Mouse (Mus musculus): ENCODE data around the gene Gm49405.
A peak's percentile ranks its signal among the peaks of the same experiment; 100 is the strongest.
"Not testable (repeated sequence)": the region's sequence is repeated elsewhere in the genome, so short reads cannot be mapped to it uniquely, and the experiment has no call there.

The Gm49405 gene

GRCm38 (mm10) chr19:4000119-4000900 is at the start of gene Gm49405, which contains the start of gene Nudt8:
Gene Gm49405 (plus strand): TSS chr19:4000626.
Gene Nudt8 (plus strand): TSS chr19:4000580.
- peak; percentile 100 for DNase-seq (ENCODE audit: low read depth, low spot score)

- no peak for DNase-seq (ENCODE audit: low read depth, low spot score)
Observed at GRCm38 (mm10) chr19:3951461-3951860, 49.0 kb upstream of the Gm49405 start.

- no peak for DNase-seq (ENCODE audit: low read depth, low spot score)
Observed at GRCm38 (mm10) chr19:3952099-3952498, 48.3 kb upstream of the Gm49405 start.

- DNase-seq (ENCODE audit: low read depth, low spot score): no peak
Observed at GRCm38 (mm10) chr19:3955033-3955432, 45.4 kb upstream of the Gm49405 start.

GRCm38 (mm10) chr19:3955804-3956203 is 44.6 kb upstream of the Gm49405 start:
- DNase-seq (ENCODE audit: low read depth, low spot score): no peak

GRCm38 (mm10) chr19:3957296-3958036 is 43.0 kb upstream of the Gm49405 start:
- not testable (repeated sequence) for DNase-seq (ENCODE audit: low read depth, low spot score)

GRCm38 (mm10) chr19:3958470-3958869 is 42.0 kb upstream of the Gm49405 start, which contains the start of gene Aldh3b3:
Gene Aldh3b3 (plus strand): TSS chr19:3958645.
- no peak for DNase-seq (ENCODE audit: low read depth, low spot score)

GRCm38 (mm10) chr19:3959030-3959429 is 41.4 kb upstream of the Gm49405 start:
- DNase-seq (ENCODE audit: low read depth, low spot score): no peak

- DNase-seq (ENCODE audit: low read depth, low spot score): no peak
Observed at GRCm38 (mm10) chr19:3960211-3960610, 40.2 kb upstream of the Gm49405 start.

GRCm38 (mm10) chr19:3961805-3962204 is 38.6 kb upstream of the Gm49405 start:
- not testable (repeated sequence) for DNase-seq (ENCODE audit: low read depth, low spot score)

- DNase-seq (ENCODE audit: low read depth, low spot score): peak; percentile 40
Observed at GRCm38 (mm10) chr19:3962469-3962868, 38.0 kb upstream of the Gm49405 start.

- DNase-seq (ENCODE audit: low read depth, low spot score): no peak
Observed at GRCm38 (mm10) chr19:3964030-3964429, 36.4 kb upstream of the Gm49405 start.

GRCm38 (mm10) chr19:3966330-3967075 is 33.9 kb upstream of the Gm49405 start:
- no peak for DNase-seq (ENCODE audit: low read depth, low spot score)

- no peak for DNase-seq (ENCODE audit: low read depth, low spot score)
Observed at GRCm38 (mm10) chr19:3967258-3967657, 33.2 kb upstream of the Gm49405 start.

GRCm38 (mm10) chr19:3972229-3972628 is 28.2 kb upstream of the Gm49405 start, which contains the start of gene Aldh3b2:
Gene Aldh3b2 (plus strand): TSS chr19:3972328.
- no peak for DNase-seq (ENCODE audit: low read depth, low spot score)

GRCm38 (mm10) chr19:3974608-3975007 is 25.8 kb upstream of the Gm49405 start:
- not testable (repeated sequence) for DNase-seq (ENCODE audit: low read depth, low spot score)

GRCm38 (mm10) chr19:3975866-3976265 is 24.6 kb upstream of the Gm49405 start:
- no peak for DNase-seq (ENCODE audit: low read depth, low spot score)

GRCm38 (mm10) chr19:3980309-3980708 is 20.1 kb upstream of the Gm49405 start:
- peak; percentile 95 for DNase-seq (ENCODE audit: low read depth, low spot score)

- no peak for DNase-seq (ENCODE audit: low read depth, low spot score)
Observed at GRCm38 (mm10) chr19:3980917-3981316, 19.5 kb upstream of the Gm49405 start.

- no peak for DNase-seq (ENCODE audit: low read depth, low spot score)
Observed at GRCm38 (mm10) chr19:3983527-3984200, 16.8 kb upstream of the Gm49405 start.

GRCm38 (mm10) chr19:3985261-3985681 is 15.2 kb upstream of the Gm49405 start:
- DNase-seq (ENCODE audit: low read depth, low spot score): no peak

Measured in 3T3-L1 (cell line).